Mouse (Mus musculus) right cerebral cortex, postnatal 4 days (tissue): ENCODE data around the gene Klhl12.
"Not testable (repeated sequence)": the region's sequence is repeated elsewhere in the genome, so short reads cannot be mapped to it uniquely, and the experiment has no call there.

Experiments used
- DNase-seq: peaks from one replicate; pipeline ENCODE4 v3.0.0-alpha.2; 2022

Gene Klhl12

GRCm38 (mm10) chr1:134516491-134517198 is 61.3 kb downstream of the Klhl12 start:
- no peak for DNase-seq

DNA sequence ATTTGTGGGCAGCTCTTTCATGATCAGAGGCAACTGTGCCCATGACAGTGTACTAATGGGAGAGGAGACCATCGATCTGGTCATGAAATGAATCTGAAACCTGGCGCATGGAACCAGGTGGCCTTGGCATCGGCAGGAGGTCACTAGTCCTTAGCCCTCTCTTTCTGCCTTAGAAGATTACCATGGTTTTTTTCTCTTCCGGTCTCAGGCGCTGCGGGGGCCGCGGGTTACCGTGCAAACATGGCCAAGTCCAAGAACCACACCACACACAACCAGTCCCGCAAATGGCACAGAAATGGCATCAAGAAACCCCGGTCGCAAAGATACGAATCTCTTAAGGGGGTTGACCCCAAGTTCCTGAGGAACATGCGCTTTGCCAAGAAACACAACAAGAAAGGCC is 62.5 kb downstream of the Klhl12 start:
- DNase-seq = not testable (repeated sequence)

GRCm38 (mm10) chr1:134518677-134519076 is 63.3 kb downstream of the Klhl12 start:
- DNase-seq = peak; percentile 68

DNA sequence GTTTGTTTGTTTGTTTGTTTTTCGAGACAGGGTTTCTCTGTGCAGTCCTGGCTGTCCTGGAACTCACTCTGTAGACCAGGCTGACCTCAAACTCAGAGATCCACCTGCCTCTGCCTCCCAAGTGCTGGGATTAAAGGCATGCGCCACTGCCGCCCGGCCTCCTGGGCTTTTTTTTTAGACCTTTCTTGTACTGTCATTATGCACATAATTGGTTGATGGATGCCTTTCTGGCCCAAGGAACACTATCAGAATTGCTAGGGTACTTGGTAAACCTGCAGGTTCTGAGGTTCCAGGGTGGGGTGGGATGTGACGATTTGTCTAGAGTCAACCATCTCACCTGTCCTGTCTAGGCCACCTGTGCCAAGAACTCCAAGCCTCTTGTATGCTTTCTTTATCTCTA is 63.9 kb downstream of the Klhl12 start:
- not testable (repeated sequence) for DNase-seq

DNA sequence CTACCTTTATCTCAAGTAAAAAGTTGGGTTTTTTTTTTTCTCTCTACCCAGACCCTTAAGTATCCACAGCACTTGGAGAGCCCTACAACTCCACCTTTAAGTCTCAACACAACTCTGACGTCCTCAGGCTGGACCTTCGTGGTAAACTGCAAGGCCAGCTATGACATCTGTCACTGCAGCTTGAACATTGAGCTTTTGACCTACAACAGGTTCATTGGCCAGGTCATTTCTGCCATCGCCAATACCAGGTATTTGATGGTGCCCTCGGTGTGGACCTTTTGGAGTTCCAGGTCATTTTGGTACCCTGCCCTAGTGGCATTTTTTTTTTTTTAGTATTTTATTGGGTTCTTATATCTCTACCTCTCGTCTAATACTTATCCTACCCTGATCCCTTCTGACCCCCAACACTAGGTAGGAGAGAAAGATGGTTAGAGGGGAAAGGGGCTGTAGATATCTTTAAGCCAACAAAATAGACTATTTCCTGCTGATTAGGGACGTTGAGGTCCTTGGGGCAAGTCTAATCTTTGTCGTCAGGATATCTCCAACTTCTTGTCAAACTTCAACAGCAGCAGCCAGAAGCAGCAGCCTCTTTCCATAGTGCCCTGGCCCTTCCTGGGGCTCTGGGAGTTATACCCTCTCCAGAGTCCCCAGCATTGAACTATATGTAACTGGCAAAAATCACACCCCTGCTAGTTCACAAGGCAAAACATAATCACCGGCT is 64.8 kb downstream of the Klhl12 start:
- no peak for DNase-seq

DNA sequence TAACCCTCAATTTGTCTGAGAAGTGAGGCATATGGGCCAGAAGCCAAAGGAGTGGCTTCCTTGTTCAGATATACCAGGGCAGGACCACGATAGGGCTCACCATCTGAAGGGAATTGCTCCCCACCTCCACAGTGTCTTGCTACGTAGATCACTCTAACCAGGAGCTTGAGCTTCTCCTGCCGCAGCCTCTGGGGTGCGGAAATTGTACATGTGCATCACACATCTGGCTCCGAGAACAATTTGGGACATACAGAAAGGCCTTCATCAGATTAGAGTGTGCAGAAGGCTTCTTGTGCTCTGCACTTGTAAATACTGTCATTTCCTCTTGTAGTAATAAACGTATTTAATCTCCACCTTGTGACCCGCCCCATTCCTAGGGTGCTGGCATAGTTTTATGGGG is 65.8 kb downstream of the Klhl12 start:
- no peak for DNase-seq

GRCm38 (mm10) chr1:134522325-134522724 is 67.0 kb downstream of the Klhl12 start:
- DNase-seq = no peak

- DNase-seq = no peak
These were observed 69.1 kb downstream of the Klhl12 start for GRCm38 (mm10) chr1:134524424-134524823.

GRCm38 (mm10) chr1:134525015-134525414 is 69.7 kb downstream of the Klhl12 start:
- no peak for DNase-seq

GRCm38 (mm10) chr1:134526752-134527151 is 71.4 kb downstream of the Klhl12 start:
- no peak for DNase-seq

DNA sequence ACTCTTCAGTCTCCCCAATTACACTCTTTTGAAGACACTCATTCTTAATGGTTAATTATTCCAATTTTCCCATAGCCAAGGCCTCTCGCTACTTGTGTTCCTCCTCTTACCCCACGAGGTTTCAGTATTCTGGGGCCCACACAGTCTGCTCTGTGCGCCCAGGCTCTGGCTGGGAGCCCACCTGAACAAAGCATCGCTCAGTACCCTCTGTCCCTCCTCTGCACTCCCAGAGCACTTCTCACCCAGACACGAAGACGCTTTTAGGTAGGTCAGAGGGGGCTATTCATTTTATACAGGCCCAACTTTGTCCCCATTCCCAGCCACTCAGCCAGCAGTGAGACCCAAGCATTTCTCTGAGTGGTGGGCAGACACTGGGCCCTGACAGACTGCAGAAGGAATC is 75.3 kb downstream of the Klhl12 start:
- peak; percentile 40 for DNase-seq

- DNase-seq = not testable (repeated sequence)
These were observed 78.4 kb downstream of the Klhl12 start for GRCm38 (mm10) chr1:134533710-134534109.

- DNase-seq = no peak
These were observed 79.7 kb downstream of the Klhl12 start for GRCm38 (mm10) chr1:134535054-134535453.

GRCm38 (mm10) chr1:134535513-134535912 is 80.2 kb downstream of the Klhl12 start:
- no peak for DNase-seq

- DNase-seq = no peak
These were observed 85.3 kb downstream of the Klhl12 start for GRCm38 (mm10) chr1:134540610-134541009.
